Mouse (Mus musculus): ENCODE results near the gene Ifitm6.
"Not testable (repeated sequence)": the region's sequence is repeated elsewhere in the genome, so short reads cannot be mapped to it uniquely, and the experiment has no call there.

The Ifitm6 gene

DNA sequence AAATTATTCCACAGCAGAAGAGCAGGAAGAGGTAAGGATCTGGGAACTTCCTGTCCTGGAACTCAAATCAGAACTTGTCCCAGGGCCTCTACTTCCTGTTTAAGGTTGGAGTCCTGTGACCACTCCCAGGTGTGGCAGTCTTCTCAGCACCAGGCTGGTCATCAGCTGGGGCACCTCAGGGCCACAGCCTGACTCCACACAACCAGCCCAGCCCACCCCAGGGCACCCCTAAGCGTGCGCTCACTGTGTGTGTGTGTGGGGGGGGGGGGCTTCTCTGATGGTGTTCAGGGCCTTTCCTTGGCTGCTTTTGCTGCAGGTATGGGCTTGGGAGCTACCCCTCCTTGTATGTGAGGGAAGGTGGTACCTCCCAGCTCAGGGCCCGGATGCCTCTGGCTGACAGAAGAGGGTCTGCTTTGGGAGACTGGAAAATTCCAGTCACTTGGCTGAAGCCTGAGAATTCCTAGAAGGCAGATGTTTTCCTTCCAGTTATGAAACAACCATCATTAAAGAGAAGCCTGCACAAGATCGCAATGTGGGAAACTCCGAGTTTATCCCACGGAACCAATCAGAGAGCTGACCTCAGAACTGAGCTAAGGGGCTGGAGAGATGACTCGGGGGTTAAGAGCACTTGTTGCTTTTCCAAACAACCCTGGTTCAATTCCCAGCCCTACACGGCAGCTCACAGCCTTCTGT is 46.1 kb downstream of the Ifitm6 start:
- DNase-seq (ENCODE audit: low spot score) = no peak

- no peak for DNase-seq (ENCODE audit: low spot score)
These were observed 46.8 kb downstream of the Ifitm6 start for GRCm38 (mm10) chr7:140970931-140971330.

DNA sequence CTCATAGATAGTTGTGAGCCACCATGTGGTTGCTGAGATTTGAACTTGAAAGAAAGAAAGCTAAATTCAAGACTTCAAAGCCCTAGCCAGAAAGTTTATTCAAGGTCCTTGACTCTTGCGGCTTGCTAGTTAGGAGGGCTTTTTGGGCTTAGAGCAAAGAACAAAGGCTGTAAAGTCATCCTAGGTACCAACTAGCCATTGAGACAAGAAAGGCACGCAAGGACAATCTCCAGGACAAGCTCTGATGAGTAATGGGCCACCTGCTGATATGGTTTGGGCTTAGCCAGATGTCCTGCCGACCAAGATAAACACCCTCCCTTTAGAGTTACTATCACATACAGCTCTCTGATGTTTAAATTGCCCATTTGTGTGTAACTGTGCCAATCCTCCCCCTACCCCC is 49.0 kb downstream of the Ifitm6 start:
- DNase-seq (ENCODE audit: low spot score) = not testable (repeated sequence)

- no peak for DNase-seq (ENCODE audit: low spot score)
These were observed 49.7 kb downstream of the Ifitm6 start for GRCm38 (mm10) chr7:140967862-140968591.

DNA sequence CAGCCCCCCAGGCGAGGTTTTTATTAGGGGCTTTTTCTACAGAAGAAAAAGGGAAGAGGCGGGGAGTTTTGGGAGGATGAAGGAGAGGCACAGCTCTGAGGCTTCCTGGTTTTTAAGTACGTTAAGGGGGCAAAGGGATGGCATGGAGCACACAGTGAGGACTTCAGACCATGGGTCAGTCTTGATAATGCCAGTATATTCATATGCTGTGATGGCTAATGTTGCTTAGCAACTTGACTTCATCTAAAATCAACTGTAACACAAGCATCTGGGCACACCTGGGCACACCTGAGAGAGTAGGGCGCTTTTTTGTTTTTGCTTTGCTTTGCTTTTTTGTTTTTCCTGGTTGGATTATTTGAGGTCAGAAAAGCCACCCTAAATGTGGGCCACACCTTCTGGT is 50.8 kb downstream of the Ifitm6 start, which contains the start of gene Ifitm1:
Gene Ifitm1 (plus strand): TSS at position 301 of the 400 bp plus-strand sequence.
- no peak for DNase-seq (ENCODE audit: low spot score)
